Mouse (Mus musculus) neural tube, embryonic 12.5 days (tissue): Measurements from ENCODE around the gene Rnf8. TPM values are rescaled to one million over a fixed set of nuclear protein-coding genes. Genes with fewer than 3 reads are reported as not detected.
"Not testable (repeated sequence)": the region's sequence is repeated elsewhere in the genome, so short reads cannot be mapped to it uniquely, and the experiment has no call there.

Source experiments
- ATAC-seq: fragments of 200-750 bp; cut with Nextera tagmentation; 2 replicates; pipeline ENCODE4 v1.8.0; 2017; ENCODE audit warnings: low read depth, mild to moderate bottlenecking, moderate TSS enrichment, moderate library complexity; ENCODE audit not compliant: low FRiP score
- H3K27ac ChIP-seq: fragments of 300-500 bp; sonication (generic); 2 replicates; pipeline ENCODE4 v1.5.1; 2016
- H3K27me3 ChIP-seq: fragments of 300-500 bp; sonication (generic); replicated peaks from 2 replicates; pipeline ENCODE4 v1.6.1; 2016; ENCODE audit warnings: mild to moderate bottlenecking
- H3K36me3 ChIP-seq: fragments of 300-500 bp; sonication (generic); 2 replicates; pipeline ENCODE4 v1.6.1; 2016; ENCODE audit warnings: mild to moderate bottlenecking
- H3K4me1 ChIP-seq: fragments of 300-500 bp; sonication (generic); 2 replicates; pipeline ENCODE4 v1.6.1; 2016
- H3K4me2 ChIP-seq: fragments of 300-500 bp; sonication (generic); replicated peaks from 2 replicates; pipeline ENCODE4 v1.6.1; 2016; ENCODE audit warnings: mild to moderate bottlenecking
- H3K4me3 ChIP-seq: fragments of 300-500 bp; sonication (generic); 2 replicates; pipeline ENCODE4 v1.5.1; 2016
- H3K9ac ChIP-seq: fragments of 300-500 bp; sonication (generic); 2 replicates; pipeline ENCODE4 v1.6.1; 2016; ENCODE audit warnings: mild to moderate bottlenecking
- H3K9me3 ChIP-seq: fragments of 300-500 bp; sonication (generic); 2 replicates; pipeline ENCODE4 v1.6.1; 2016; ENCODE audit warnings: mild to moderate bottlenecking
- WGBS: fragments of 180-500 bp; shearing (Covaris S2); methylation state at CpG from one replicate; pipeline ENCODE4 v1.1.7; 2016; 5-methylcytosine and 5-hydroxymethylcytosine counted together
- polyA plus RNA-seq: library from polyadenylated mRNA; unstranded; fragments of >200 nt; fragmentation: Nextera tagmentation; extraction: Ambion mirVana; gene quantifications from 2 replicates; pipeline ENCODE4 v1.2.1, GENCODE M21; 2016

The Rnf8 gene
- polyA plus RNA-seq, 1 experiment from 2014 or later: 97.7 TPM

DNA sequence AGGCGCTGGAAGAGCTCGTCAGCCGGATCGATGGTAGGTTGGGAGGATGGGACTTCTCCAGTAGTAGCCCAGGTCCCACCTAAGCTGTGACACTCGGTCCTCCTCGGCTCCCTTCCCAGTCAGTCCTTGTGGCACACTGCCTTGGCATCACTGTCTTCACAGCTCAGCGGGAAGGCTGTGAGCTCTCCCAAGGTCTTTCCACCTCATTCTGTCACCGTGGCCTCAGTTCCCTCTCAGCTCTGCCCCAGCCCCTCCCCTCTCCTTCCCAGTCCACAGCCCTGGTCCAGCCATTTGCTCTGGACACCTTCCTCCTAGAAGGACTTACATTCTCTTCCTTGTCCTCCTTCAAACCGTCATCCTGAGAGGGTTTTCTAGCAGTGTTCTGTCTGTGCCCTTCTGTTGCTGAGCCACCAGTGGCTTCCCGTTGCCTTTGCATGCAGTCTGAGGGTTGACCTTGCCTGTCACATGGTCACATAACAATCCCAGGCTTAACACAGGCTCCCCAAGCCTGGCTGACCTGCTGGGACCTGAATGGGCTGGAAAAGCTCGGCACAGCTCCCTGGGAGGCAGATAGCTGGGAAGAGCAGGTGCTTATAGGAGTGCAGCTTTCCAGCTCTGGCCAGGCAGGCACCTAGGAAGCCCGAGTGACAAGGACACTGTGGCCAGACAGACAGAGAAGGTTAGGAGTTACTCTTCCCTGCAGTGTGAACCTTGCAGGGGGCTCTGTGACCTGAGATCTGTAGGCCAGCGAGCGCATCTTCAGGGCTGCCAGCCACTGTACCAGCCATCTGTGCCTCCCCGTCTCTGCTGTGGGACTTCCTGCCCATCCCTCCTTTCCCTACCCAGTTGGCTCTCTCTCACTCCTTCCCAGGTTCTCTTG lies 18.5 kb upstream of the Rnf8 start:
- Histone ChIP-seq H3K4me2 (no peak overlapping the region), H3K4me1 (peaks cover 17% of the 10 kb centered on the region), H3K4me3 (no peak overlapping the region), H3K9me3 (no peaks in the 10 kb centered on the region), H3K9ac (no peak overlapping the region), H3K27me3 (no peaks in the 10 kb centered on the region), H3K36me3 (peaks cover 48% of the 10 kb centered on the region), H3K27ac (0 out of 2 replicates have a peak overlapping the region, but pooled peaks have one; percentile 20)
- ATAC-seq: no peak
- 80% methylated on average over 15 of the region's 15 CpGs for WGBS

DNA sequence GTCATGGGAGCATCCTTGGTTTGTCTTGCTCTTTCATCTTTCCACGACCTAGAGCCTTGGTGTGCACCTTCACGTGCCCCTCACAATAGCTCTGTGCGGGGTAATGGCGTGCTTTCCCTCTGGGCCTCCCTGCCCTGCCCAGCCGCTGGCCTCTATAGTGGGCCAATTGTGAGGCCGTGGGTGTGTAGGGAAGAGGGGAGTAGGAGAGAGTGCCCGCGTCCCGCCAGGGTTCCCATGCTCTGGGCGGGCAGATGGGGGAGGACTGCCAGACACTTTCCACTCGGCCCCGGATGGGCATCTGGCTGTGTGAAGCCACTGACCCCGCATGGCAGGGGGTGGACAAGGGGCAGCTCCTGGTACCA lies 17.8 kb upstream of the Rnf8 start:
- Histone ChIP-seq H3K27me3 (no peaks in the 10 kb centered on the region), H3K9me3 (no peaks in the 10 kb centered on the region), H3K4me2 (no peak overlapping the region), H3K4me1 (peaks cover 17% of the 10 kb centered on the region), H3K9ac (no peak overlapping the region), H3K27ac (0 out of 2 replicates have a peak overlapping the region, but pooled peaks have one; percentile 20), H3K4me3 (no peak overlapping the region), H3K36me3 (peaks cover 46% of the 10 kb centered on the region)
- peak; percentile 58 for ATAC-seq
- 56% methylated on average over 13 of the region's 13 CpGs for WGBS

GRCm38 (mm10) chr17:29599051-29599450 lies 15.5 kb upstream of the Rnf8 start:
- H3K27ac ChIP-seq: no peak overlapping the region
- 93% methylated on average over 14 of the region's 14 CpGs for WGBS
- no peak overlapping the region for H3K4me2 ChIP-seq
- no peak for ATAC-seq
- peaks cover 17% of the 10 kb centered on the region for H3K4me1 ChIP-seq
- no peak overlapping the region for H3K4me3 ChIP-seq
- H3K9ac ChIP-seq: no peak overlapping the region
- peaks cover 59% of the 10 kb centered on the region for H3K36me3 ChIP-seq
- H3K9me3 ChIP-seq: no peaks in the 10 kb centered on the region
- H3K27me3 ChIP-seq: no peaks in the 10 kb centered on the region

GRCm38 (mm10) chr17:29599537-29599936 lies 15.1 kb upstream of the Rnf8 start:
- no peak for ATAC-seq
- H3K27ac ChIP-seq: no peak overlapping the region
- H3K27me3 ChIP-seq: no peaks in the 10 kb centered on the region
- peaks cover 17% of the 10 kb centered on the region for H3K4me1 ChIP-seq
- H3K9me3 ChIP-seq: no peaks in the 10 kb centered on the region
- WGBS: 89% methylated on average over 8 of the region's 8 CpGs
- H3K36me3 ChIP-seq: peaks cover 60% of the 10 kb centered on the region
- H3K4me2 ChIP-seq: no peak overlapping the region
- H3K9ac ChIP-seq: no peak overlapping the region
- no peak overlapping the region for H3K4me3 ChIP-seq

DNA sequence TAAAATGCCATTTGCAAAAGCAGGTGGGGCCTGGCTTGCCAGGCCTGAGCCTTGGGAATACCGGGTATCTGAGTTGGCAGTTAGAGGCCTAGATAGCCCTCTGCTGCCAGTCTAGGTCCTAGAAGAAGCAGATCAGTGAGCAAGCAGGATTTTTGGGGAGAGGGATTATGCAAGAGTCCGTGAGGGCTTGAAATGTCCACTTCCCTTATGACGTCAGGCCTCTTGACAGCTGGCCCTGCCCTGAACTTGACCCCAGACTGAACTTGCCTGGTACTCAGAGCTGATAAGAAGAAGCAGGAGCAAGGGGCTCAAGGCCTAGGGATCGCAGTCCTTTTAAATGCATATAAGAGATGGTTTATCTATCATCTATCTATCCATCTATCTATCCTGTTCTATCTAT lies 13.2 kb upstream of the Rnf8 start:
- Histone ChIP-seq H3K27ac (no peak overlapping the region), H3K27me3 (no peaks in the 10 kb centered on the region), H3K9me3 (no peaks in the 10 kb centered on the region), H3K4me3 (no peak overlapping the region), H3K9ac (no peak overlapping the region), H3K4me1 (peaks cover 14% of the 10 kb centered on the region), H3K36me3 (peaks cover 52% of the 10 kb centered on the region), H3K4me2 (no peak overlapping the region)
- WGBS: 77% methylated on average over 4 of the region's 4 CpGs
- no peak for ATAC-seq

GRCm38 (mm10) chr17:29603283-29603682 lies 11.3 kb upstream of the Rnf8 start:
- H3K27me3 ChIP-seq: no peaks in the 10 kb centered on the region
- H3K9ac ChIP-seq: no peak overlapping the region
- H3K4me1 ChIP-seq: no peaks in the 10 kb centered on the region
- H3K4me2 ChIP-seq: no peak overlapping the region
- WGBS: 28% methylated on average over 6 of the region's 6 CpGs
- no peaks in the 10 kb centered on the region for H3K9me3 ChIP-seq
- no peak for ATAC-seq
- peaks cover 51% of the 10 kb centered on the region for H3K36me3 ChIP-seq
- no peak overlapping the region for H3K4me3 ChIP-seq
- no peak overlapping the region for H3K27ac ChIP-seq

GRCm38 (mm10) chr17:29613453-29613852 lies 1.1 kb upstream of the Rnf8 start:
- H3K9me3 ChIP-seq, H3K9ac ChIP-seq: not testable (repeated sequence)

DNA sequence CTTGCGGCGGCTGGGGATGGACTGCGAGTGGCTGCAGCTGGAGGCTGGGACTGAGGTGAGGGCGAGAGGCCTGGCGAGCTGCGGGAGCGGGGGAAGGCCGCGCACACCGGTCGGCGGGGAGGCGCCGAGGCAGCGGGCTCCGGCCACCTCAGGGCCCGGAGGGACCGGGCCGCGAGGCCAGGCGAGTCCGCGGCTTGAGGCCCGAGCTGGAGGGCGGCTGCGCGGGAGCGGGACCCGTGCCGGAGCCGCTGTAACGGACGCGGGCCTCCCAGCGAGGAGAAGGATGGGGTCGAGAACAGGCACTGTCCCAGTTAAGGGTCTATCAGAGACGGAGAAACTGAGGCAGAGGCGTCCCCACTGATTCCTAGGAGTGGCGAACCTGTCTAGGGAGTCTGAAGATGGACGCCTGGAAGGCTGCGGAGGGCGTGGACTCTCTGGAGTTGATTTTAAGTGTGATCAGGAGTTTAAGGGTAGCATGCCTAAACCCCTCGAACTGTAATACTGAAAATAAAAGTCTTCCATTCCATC lies 498 bp downstream of the Rnf8 start:
- Histone ChIP-seq H3K4me1 (peaks cover 19% of the 10 kb centered on the region), H3K27me3 (no peaks in the 10 kb centered on the region), H3K9me3 (no peaks in the 10 kb centered on the region), H3K4me2 (peak overlapping the region; percentile 83), H3K27ac (peak overlapping the region; percentile 86), H3K36me3 (peaks cover 17% of the 10 kb centered on the region; the same call in 1 of the 2 replicates), H3K4me3 (peak overlapping the region; percentile 99), H3K9ac (peak overlapping the region; percentile 97)
- WGBS: under 1% methylated on average over 43 of the region's 43 CpGs
- peak; percentile 72 for ATAC-seq

More at GRCm38 (mm10) chr17:29613453-29613852, 1.1 kb upstream of the Rnf8 start:
- H3K36me3 ChIP-seq, H3K4me2 ChIP-seq, ATAC-seq, H3K27ac ChIP-seq, H3K4me3 ChIP-seq, H3K27me3 ChIP-seq: not testable (repeated sequence)
- H3K4me1 ChIP-seq: peaks cover 19% of the 10 kb centered on the region
- WGBS: 86% methylated on average over 5 of the region's 5 CpGs

- H3K9me3 ChIP-seq: no peaks in the 10 kb centered on the region
- ATAC-seq: no peak
- peaks cover 19% of the 10 kb centered on the region for H3K4me1 ChIP-seq
- H3K27me3 ChIP-seq: no peaks in the 10 kb centered on the region
- peak overlapping the region; percentile 97 for H3K9ac ChIP-seq
- peak overlapping the region; percentile 83 for H3K4me2 ChIP-seq
- H3K27ac ChIP-seq: no peak overlapping the region
- H3K36me3 ChIP-seq: peaks cover 17% of the 10 kb centered on the region; the same call in 1 of the 2 replicates
- WGBS: 12% methylated on average over 4 of the region's 4 CpGs
- peak overlapping the region; percentile 99 for H3K4me3 ChIP-seq
Measured at GRCm38 (mm10) chr17:29615616-29616015, 1.0 kb downstream of the Rnf8 start.

DNA sequence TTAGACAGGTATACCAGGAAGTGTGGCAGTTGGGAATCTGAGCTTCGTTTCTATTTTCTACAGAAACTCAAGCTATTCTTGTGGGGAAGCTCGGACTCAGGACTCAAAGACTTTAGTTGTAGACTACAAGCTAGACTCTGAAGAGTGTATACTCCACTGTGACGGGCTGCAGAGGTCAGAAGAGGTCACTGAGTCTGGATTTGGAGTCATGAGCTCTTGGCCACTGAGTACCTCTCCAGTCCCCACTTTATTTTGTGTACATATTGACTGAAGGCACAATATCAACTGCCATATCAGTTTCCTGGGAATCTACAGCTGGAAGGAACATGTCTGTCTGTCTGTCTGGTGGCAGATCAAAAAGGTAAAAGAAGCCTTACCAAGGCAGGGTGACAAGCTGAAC lies 4.6 kb downstream of the Rnf8 start:
- Histone ChIP-seq H3K4me1 (peaks cover 19% of the 10 kb centered on the region), H3K36me3 (peaks cover 54% of the 10 kb centered on the region), H3K4me3 (no peak overlapping the region), H3K27me3 (no peaks in the 10 kb centered on the region), H3K9me3 (no peaks in the 10 kb centered on the region), H3K9ac (no peak overlapping the region), H3K27ac (no peak overlapping the region), H3K4me2 (no peak overlapping the region)
- no peak for ATAC-seq
- WGBS: 95% methylated on average over 3 of the region's 3 CpGs

DNA sequence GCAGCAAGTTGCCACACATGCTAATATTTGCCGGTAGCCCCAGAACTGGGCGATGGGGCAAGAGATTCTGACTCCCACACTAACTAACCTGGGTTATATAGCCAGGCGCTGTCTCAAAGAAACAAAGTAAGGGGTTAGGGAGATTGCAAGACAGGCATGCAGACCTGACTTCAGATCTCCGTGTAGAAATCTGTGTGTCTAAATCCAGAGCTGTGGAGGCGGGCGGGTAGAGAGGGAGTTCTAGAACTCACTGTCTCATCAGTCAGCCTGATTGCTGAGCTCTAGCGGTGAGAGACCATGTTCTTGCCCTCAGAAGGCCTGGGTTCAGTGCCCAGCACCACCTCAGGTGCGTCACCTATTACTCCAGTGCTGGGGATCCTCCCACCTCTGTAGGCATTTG lies 8.9 kb downstream of the Rnf8 start:
- no peaks in the 10 kb centered on the region for H3K4me1 ChIP-seq
- peaks cover 83% of the 10 kb centered on the region for H3K36me3 ChIP-seq
- H3K27me3 ChIP-seq: no peaks in the 10 kb centered on the region
- H3K9ac ChIP-seq: no peak overlapping the region
- 97% methylated on average over 8 of the region's 8 CpGs for WGBS
- no peaks in the 10 kb centered on the region for H3K9me3 ChIP-seq
- no peak overlapping the region for H3K27ac ChIP-seq
- no peak overlapping the region for H3K4me2 ChIP-seq
- H3K4me3 ChIP-seq: no peak overlapping the region
- ATAC-seq: no peak

DNA sequence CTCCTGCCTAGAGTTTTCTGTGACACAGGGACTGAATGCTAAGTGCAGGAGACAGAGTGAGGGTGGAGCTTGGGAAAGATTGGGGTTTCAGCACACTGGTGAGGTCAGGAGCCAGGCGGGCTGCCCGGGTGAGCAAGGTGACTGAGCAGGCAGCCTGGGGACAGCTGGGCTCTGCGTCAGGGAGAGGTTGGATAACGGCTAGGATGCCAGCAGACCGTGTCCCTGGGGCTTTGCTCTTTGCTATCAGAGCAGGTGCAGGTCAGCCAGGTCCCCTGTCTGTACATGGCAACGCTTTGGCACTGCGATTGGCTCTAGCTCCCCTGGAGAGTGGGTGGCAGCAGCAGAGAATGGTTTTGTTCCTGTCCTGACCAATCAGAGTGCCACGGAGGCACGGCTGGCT lies 12.7 kb downstream of the Rnf8 start:
- Histone ChIP-seq H3K27ac (no peak overlapping the region), H3K4me2 (no peak overlapping the region), H3K36me3 (peaks cover 87% of the 10 kb centered on the region), H3K4me1 (no peaks in the 10 kb centered on the region), H3K27me3 (no peaks in the 10 kb centered on the region), H3K4me3 (no peak overlapping the region), H3K9me3 (no peaks in the 10 kb centered on the region), H3K9ac (no peak overlapping the region)
- no peak for ATAC-seq
- WGBS: 93% methylated on average over 9 of the region's 9 CpGs
